Mouse (Mus musculus) stomach, postnatal 0 days (tissue): ENCODE data around the gene Kcnma1. TPM values are rescaled to one million over a fixed set of nuclear protein-coding genes. Genes with fewer than 3 reads are reported as not detected.

ENCODE experiments used
- ATAC-seq: fragments of 200-750 bp; cut with Nextera tagmentation; 2 replicates; pipeline ENCODE4 v1.8.0; 2017; ENCODE audit not compliant: low FRiP score, low TSS enrichment
- DNase-seq: peaks from one replicate; pipeline ENCODE4 v3.0.0-alpha.2; 2016; ENCODE audit warnings: low spot score
- H3K27ac ChIP-seq: fragments of 300-500 bp; sonication (generic); replicated peaks from 2 replicates; pipeline ENCODE4 v1.5.1; 2014; ENCODE audit warnings: mild to moderate bottlenecking, control low read depth
- H3K27me3 ChIP-seq: fragments of 300-500 bp; sonication (generic); 2 replicates; pipeline ENCODE4 v1.6.1; 2014; ENCODE audit warnings: low read length; ENCODE audit not compliant: control insufficient read depth, insufficient read depth
- H3K36me3 ChIP-seq: fragments of 300-500 bp; sonication (generic); 2 replicates; pipeline ENCODE4 v1.6.1; 2014; ENCODE audit warnings: low read length, mixed read lengths; ENCODE audit not compliant: control insufficient read depth, insufficient read depth
- H3K4me1 ChIP-seq: fragments of 300-500 bp; sonication (generic); replicated peaks from 2 replicates; pipeline ENCODE4 v1.6.1; 2014; ENCODE audit warnings: antibody characterized with exemption; ENCODE audit not compliant: control insufficient read depth, insufficient read depth
- H3K4me2 ChIP-seq: fragments of 300-500 bp; sonication (generic); replicated peaks from 2 replicates; pipeline ENCODE4 v1.6.1; 2014; ENCODE audit warnings: low read depth, mild to moderate bottlenecking, control low read depth, moderate library complexity
- H3K4me3 ChIP-seq: fragments of 300-500 bp; sonication (generic); 2 replicates; pipeline ENCODE4 v1.5.1; 2014; ENCODE audit warnings: low read depth, low read length, control low read depth
- H3K9ac ChIP-seq: fragments of 300-500 bp; sonication (generic); 2 replicates; pipeline ENCODE4 v1.6.1; 2014; ENCODE audit warnings: mild to moderate bottlenecking, low read length, control low read depth, mixed read lengths
- H3K9me3 ChIP-seq: fragments of 300-500 bp; sonication (generic); 2 replicates; pipeline ENCODE4 v1.6.1; 2016; ENCODE audit warnings: low read length; ENCODE audit not compliant: control insufficient read depth
- CTCF ChIP-seq: IDR thresholded peaks from 2 replicates; pipeline ENCODE4 v1.5.1; 2016; ENCODE audit warnings: antibody characterized with exemption, low read depth, mild to moderate bottlenecking, moderate library complexity
- EP300 ChIP-seq: optimal IDR thresholded peaks from 2 replicates; pipeline ENCODE3; 2016; ENCODE audit warnings: antibody characterized with exemption
- WGBS: fragments of 180-500 bp; shearing (Covaris S2); extraction: QIAGEN DNeasy Blood & Tissue Kit; methylation state at CpG from one replicate; pipeline ENCODE4 v1.1.7; 2014; 5-methylcytosine and 5-hydroxymethylcytosine counted together
- polyA plus RNA-seq: library from polyadenylated mRNA; unstranded; fragments of >200 nt; fragmentation: Nextera tagmentation; extraction: Ambion mirVana; gene quantifications from 2 replicates; pipeline ENCODE4 v1.2.1, GENCODE M21; 2015

The Kcnma1 gene
- polyA plus RNA-seq, 1 experiment from 2014 or later: 13.3 TPM

DNA sequence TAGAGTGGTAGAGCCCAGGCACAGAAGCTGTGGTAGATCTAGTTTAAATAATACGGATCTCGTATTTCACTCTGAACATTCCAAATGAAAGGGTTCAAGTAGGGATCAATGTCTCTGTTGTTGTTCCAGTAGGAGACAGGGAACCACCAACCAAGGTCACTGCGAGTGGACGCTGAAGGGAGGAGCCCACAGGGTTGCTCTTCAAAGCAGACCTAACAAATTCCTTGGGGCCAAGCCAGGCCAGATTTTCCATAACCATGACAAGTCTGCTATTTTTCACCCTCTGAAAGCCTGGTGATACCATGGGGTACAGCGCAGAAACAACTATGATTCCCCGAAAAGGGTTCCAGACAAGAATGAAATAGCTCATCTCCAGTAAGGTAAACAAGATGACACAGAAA, 82.6 kb downstream of the Kcnma1 start:
- 40% methylated on average over 6 of the region's 6 CpGs for WGBS
- H3K9ac ChIP-seq: no peak overlapping the region
- peak; percentile 42; the same call in 1 of the 2 replicates for ATAC-seq

DNA sequence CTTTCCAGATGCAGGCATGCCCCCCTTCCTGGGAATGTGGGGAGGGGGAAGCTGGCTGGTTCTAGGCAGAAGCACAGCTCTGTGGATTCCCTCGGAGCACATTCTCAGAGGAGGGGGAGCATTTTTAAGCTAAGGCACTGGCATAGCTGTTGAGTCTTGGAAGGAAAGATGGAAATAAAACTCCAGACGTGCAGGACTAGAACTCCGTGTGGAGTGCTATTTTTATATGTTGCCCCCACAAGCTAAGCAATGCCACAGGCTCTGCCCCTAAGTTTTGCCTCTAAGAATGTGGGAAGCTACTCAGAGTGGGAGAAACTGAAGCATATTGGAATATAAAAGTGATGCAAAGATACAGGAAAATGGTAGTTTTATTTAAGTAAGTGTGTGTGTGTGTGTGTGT, 85.1 kb downstream of the Kcnma1 start:
- ATAC-seq: no peak
- Histone ChIP-seq H3K4me3 (no peak overlapping the region), H3K4me1 (no peaks in the 10 kb centered on the region), H3K27me3 (no peaks in the 10 kb centered on the region), H3K9me3 (no peaks in the 10 kb centered on the region), H3K27ac (no peak overlapping the region), H3K4me2 (no peak overlapping the region), H3K9ac (no peak overlapping the region), H3K36me3 (no peaks in the 10 kb centered on the region)
- 64% methylated on average over 3 of the region's 3 CpGs for WGBS
- DNase-seq: no peak
- no peak for TF ChIP-seq CTCF
- no peak for TF ChIP-seq EP300

More for the DNA sequence above, 82.6 kb downstream of the Kcnma1 start:
- no peaks in the 10 kb centered on the region for H3K9me3 ChIP-seq
- no peak for DNase-seq
- H3K4me2 ChIP-seq: no peak overlapping the region
- 0 out of 2 replicates have a peak overlapping the region, but pooled peaks have one; percentile 25 for H3K27ac ChIP-seq
- TF ChIP-seq EP300: no peak
- no peak for TF ChIP-seq CTCF
- H3K4me1 ChIP-seq: no peaks in the 10 kb centered on the region
- H3K36me3 ChIP-seq: no peaks in the 10 kb centered on the region
- no peaks in the 10 kb centered on the region for H3K27me3 ChIP-seq
- H3K4me3 ChIP-seq: no peak overlapping the region

DNA sequence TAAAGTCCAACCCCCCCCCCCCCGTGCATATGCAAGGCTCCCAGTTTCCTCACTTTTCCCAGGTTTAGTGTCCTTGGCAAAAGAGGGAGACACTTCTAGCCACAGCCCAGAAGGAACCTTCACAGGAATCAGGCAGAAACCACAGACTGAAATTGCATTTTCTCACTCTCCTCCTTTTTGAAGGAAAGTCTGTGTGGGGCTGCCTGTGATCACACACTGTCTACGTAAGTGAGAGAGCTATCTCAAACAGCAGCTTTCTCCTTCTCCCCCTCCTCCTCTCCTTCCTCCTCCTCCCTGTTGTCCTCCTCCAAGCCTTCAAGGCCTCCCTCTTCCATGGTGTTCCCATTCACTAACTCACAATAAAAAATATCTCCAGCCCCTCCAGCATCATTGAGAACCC, 90.9 kb downstream of the Kcnma1 start:
- no peaks in the 10 kb centered on the region for H3K36me3 ChIP-seq
- H3K4me1 ChIP-seq: no peaks in the 10 kb centered on the region
- no peak overlapping the region for H3K9ac ChIP-seq
- no peak overlapping the region for H3K4me2 ChIP-seq
- no peaks in the 10 kb centered on the region for H3K27me3 ChIP-seq
- ATAC-seq: no peak
- no peak overlapping the region for H3K27ac ChIP-seq
- TF ChIP-seq CTCF: no peak
- no peak for TF ChIP-seq EP300
- 67% methylated on average over 2 of the region's 2 CpGs for WGBS
- no peaks in the 10 kb centered on the region for H3K9me3 ChIP-seq
- no peak for DNase-seq
- no peak overlapping the region for H3K4me3 ChIP-seq

DNA sequence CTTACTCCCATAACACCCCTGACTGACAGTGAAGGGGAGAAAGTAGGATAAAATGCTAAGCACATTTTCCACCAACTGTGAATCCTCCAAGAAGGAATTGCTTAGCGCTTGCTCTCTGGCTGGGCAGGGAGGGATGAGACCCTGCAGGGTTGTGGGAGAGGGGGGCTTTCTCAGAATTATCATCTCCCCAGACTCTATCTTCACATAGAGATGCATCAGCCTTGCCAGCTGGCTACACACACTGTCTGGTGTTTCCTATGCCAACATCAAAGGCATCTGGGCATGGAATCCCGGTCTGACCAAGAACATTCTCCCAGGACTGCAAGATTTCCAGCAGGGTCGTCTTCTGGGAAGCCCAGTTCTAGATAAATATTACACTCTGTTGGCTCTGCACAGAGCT, 91.5 kb downstream of the Kcnma1 start:
- TF ChIP-seq CTCF: no peak
- TF ChIP-seq EP300: no peak
- Histone ChIP-seq H3K27ac (no peak overlapping the region), H3K9me3 (no peaks in the 10 kb centered on the region), H3K4me2 (no peak overlapping the region), H3K27me3 (no peaks in the 10 kb centered on the region), H3K9ac (no peak overlapping the region), H3K36me3 (no peaks in the 10 kb centered on the region), H3K4me3 (no peak overlapping the region), H3K4me1 (no peaks in the 10 kb centered on the region)
- no peak for DNase-seq
- no peak for ATAC-seq
- 66% methylated on average over 3 of the region's 3 CpGs for WGBS

DNA sequence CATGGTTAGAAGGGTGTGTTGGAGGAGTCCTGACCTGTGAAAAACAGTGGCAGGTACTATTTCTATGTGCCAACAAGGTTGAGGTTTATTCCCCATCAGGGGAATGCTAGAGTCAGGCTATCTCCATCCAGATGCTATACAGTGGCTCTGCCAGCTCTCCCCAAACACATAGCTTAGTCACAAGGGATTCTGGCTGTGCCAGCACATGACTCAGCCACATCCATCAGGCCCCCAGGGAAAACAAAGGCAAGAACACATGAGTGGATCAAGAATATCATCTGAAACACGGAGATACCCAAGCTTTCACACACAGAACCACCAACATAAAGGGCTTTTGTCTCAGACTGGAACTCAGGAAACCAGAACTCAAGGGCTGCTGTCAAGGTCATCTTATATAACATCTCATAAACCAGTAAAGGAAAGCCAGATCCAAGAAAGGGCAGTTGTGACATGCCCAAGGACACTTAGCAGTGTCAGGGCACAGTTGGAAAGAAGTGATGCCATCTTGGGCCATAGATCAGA, 103.1 kb downstream of the Kcnma1 start:
- no peaks in the 10 kb centered on the region for H3K9me3 ChIP-seq
- H3K4me2 ChIP-seq: no peak overlapping the region
- WGBS: 32% methylated on average over 1 of the region's 1 CpGs
- DNase-seq: no peak
- no peaks in the 10 kb centered on the region for H3K4me1 ChIP-seq
- H3K27me3 ChIP-seq: no peaks in the 10 kb centered on the region
- no peak for ATAC-seq
- TF ChIP-seq CTCF (no peak), EP300 (no peak)
- no peak overlapping the region for H3K4me3 ChIP-seq
- no peak overlapping the region for H3K9ac ChIP-seq
- no peak overlapping the region for H3K27ac ChIP-seq
- no peaks in the 10 kb centered on the region for H3K36me3 ChIP-seq

DNA sequence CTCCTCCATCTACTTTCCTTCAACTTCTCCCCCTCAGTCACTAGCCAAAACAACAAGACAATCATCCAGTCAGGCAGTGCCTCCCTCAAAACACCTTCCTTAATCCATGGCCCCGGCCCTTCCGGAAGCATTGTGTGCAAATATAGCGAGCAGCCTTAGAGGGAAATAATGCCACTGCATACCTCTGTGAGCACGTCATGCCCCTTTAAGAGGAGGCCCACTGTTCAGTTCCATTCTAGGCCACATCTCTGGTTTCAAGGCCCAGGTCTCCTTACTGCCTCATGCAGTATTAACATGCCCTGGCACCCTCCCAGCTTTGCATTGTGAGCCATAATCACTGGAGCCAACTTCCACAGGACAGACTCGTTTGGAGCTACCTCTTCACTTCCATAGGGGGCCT, 105.7 kb downstream of the Kcnma1 start:
- Histone ChIP-seq H3K9ac (no peak overlapping the region), H3K36me3 (no peaks in the 10 kb centered on the region), H3K9me3 (no peaks in the 10 kb centered on the region), H3K4me3 (no peak overlapping the region), H3K27me3 (no peaks in the 10 kb centered on the region), H3K4me1 (no peaks in the 10 kb centered on the region), H3K27ac (no peak overlapping the region), H3K4me2 (no peak overlapping the region)
- TF ChIP-seq CTCF (no peak), EP300 (no peak)
- no peak for ATAC-seq
- 49% methylated on average over 5 of the region's 5 CpGs for WGBS
- no peak for DNase-seq
